Mouse (Mus musculus): ENCODE results near the gene Bbs9.
"Not testable (repeated sequence)": the region's sequence is repeated elsewhere in the genome, so short reads cannot be mapped to it uniquely, and the experiment has no call there.

Gene Bbs9

GRCm38 (mm10) chr9:22829212-22829960 lies 353.9 kb downstream of the Bbs9 start:
- in situ Hi-C loops (cut with MboI, MseI), result loop anchor here in 1 of 2 experiments (5.0 kb wide), 1 partner anchor 123 kb away; no protein-coding TSS in a partner anchor

GRCm38 (mm10) chr9:22834994-22835512 lies 359.5 kb downstream of the Bbs9 start:
- in situ Hi-C loops (cut with MboI, MseI), result no loop called here

- in situ Hi-C loops (cut with MboI, MseI), result no loop called here
Measured at GRCm38 (mm10) chr9:22837000-22837399, 361.5 kb downstream of the Bbs9 start.

DNA sequence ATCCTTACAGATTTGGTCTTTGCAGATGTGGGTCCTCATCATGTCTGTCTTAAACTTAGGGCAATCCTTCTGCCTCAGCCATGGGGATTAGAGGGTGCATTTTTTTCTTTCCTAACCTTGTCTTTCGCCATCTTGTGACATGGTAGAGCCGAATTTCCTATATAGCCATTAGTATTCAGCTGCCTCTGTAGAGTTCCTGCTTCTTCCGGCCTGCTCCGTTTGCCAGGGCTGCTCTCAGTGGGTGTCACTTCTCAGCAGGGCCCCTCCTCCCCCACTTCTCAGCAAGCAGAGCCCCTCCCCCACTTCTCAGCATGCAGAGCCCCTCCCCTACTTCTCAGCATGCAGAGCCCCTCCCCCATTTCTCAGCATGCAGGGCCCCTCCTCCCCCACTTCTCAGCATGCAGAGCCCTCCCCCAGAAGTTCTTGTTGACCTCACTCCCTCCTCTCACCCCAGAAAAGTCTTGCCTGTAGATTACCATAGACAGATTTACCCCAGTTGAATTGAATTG lies 362.2 kb downstream of the Bbs9 start:
- in situ Hi-C loops (cut with MboI, MseI), result no loop called here

DNA sequence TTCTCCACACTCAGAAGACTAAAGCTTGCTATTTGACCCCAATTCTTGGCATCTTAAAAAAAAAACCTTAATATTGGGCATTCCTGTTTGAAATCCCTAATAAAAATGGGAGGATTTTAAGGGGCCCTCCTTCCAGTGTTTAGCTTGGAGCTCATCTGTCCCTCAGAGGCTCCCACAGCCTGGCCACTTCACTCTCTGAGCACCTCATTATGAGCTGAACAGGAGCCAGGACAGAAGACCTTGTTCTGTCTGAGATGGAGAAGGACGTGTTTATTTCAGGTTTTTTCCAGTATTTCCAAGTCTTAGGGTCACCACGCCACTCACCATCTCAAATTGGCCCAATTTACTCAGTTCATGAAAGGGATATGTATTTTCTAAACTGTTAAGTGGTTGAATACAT lies 370.5 kb downstream of the Bbs9 start:
- in situ Hi-C loops (cut with MboI, MseI), result no loop called here

GRCm38 (mm10) chr9:22846783-22847182 lies 371.3 kb downstream of the Bbs9 start:
- in situ Hi-C loops (cut with MboI, MseI), result no loop called here

DNA sequence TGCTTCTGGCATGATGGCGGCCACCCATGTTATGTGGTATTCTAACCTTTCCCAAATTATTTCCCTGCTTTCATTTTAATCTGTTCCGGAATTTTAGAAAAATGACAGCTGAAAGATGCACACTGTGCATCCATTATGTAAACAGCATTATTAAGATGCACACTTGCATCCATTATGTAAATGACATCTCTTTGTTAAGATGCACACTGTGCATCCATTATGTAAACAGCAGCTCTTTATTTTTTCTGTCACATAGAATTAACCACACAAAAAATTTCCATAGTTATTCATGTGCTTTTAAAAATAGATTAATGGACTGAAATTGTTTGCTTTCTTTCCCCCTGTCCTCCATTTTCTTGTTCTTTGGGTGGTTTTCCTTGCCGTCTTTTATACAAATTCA lies 373.3 kb downstream of the Bbs9 start:
- in situ Hi-C loops (cut with MboI, MseI), result no loop called here

- in situ Hi-C loops (cut with MboI, MseI), result no loop called here
Measured at GRCm38 (mm10) chr9:22849212-22849611, 373.7 kb downstream of the Bbs9 start.

DNA sequence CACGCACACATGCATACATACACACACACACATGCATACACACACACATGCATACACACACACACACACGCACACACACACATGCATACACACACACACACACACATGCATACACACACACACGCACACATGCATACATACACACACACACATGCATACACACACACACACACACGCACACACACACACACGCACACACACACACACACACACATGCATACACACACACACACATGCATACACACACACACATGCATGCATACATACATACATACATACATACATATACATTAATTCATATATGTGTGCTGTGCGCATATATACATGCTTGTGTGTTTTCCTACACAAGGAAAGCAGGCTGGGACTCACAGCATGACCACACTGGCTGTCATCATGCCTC lies 393.6 kb downstream of the Bbs9 start:
- in situ Hi-C loops (cut with MboI, MseI), result not testable (repeated sequence)

GRCm38 (mm10) chr9:22870661-22871060 lies 395.1 kb downstream of the Bbs9 start:
- in situ Hi-C loops (cut with MboI, MseI), result no loop called here

DNA sequence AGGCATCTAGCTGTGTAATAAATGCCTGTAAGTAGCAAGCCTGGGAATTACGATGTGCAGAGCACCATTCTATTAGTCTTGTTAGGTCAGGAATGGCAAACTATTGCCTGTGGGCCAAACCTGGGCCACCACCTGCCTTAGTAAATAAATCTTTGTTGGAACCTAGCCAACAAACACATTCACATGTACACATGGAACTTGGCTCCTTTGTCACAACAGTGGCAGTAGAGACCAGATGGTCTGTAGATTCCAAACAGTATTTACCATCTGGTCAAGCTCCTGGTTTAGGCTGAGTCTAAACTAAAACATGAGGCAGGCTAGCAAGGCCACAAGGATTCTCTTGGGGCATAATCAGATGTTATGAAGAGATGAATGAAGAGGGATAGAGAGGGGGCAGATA lies 399.7 kb downstream of the Bbs9 start:
- in situ Hi-C loops (cut with MboI, MseI), result no loop called here

DNA sequence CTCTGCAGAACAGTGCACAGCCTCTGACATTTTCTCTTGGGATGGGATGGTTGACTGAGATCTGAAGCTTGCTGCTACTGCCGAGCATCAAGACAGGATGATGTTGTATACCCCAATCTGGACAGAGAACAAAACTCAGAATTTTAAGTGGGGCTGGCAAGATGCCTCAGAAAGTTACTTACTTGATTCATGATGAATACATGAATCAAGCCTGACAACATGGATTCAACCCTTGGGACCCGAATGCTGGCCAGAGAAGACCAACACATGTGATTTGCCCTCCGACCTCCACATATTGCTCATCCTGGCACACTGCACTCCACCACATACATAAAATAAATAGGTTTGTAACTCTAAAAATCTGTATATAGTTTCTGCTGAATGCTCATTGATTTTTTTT lies 403.8 kb downstream of the Bbs9 start:
- in situ Hi-C loops (cut with MboI, MseI), result no loop called here

DNA sequence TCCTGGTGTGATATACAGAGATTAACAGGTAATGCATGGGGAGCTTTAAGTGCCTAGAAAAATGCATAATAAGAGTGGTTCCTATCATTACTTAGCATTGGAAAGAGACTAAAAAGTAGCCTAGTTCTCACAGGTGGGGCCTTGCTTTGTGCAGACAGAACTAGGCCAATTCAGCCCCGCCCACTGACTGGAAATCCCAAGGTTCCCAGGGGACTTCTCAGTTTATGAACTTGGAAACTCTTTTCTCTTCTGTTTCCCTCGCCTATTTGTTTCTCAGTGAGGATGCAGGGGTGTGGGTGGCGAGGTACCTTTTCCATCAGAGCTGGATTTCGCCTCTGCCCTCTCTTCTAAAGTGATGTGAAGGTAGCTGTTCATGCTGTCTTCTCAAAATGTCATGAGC lies 410.8 kb downstream of the Bbs9 start:
- in situ Hi-C loops (cut with MboI, MseI), result no loop called here

GRCm38 (mm10) chr9:22905434-22905833 lies 429.9 kb downstream of the Bbs9 start:
- in situ Hi-C loops (cut with MboI, MseI), result no loop called here

- in situ Hi-C loops (cut with MboI, MseI), result no loop called here
Measured at GRCm38 (mm10) chr9:22916808-22917207, 441.3 kb downstream of the Bbs9 start.

DNA sequence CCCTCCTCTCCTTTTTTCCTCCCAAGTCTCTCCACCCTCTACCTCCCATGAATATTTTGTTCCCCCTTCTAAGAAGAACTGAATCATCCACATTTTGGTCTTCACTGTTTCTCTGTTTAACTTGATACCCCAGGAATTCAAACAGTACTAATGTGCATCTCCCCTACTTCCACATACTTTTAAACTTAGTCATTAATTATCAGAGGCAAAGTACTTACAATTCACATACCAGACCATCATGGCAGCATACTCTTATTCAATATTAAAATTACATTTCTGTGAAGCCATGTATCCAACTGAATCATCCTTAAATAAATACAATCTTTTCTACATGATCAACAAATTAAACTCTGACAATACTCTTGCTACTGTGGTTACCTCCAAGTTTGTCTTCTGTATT lies 460.1 kb downstream of the Bbs9 start:
- in situ Hi-C loops (cut with MboI, MseI), result no loop called here

Data from T-helper 17 cell (primary cell).